Mouse (Mus musculus): ENCODE results near the gene Fam173b.

DNA sequence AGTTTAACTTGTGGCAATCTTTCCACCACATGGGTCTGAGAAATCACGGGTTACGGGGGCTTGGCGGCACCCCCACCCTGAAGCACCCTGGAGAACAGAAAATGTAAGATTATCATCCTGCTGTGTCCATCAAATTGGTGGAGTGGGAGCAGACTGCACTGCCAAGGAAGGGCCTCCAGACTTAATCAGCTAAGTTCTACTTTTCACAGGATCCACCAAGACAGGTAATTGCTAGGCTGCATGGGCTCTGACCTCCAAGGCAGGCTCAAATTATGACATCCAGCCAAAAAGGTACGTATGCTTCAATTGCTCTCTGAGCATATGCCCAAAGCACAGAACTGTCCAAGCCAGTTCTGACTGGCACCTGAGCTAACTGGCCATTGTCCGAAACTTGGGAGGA lies 11.5 kb upstream of the Fam173b start:
- no peak for TF ChIP-seq TAL1 (IDR thresholded peaks at IDR 0.05; ENCODE audit: low read length)
- TF ChIP-seq GATA1 (IDR thresholded peaks at IDR 0.05; ENCODE audit: low read length), result no peak

Measured in erythroblast, embryonic 14.5 days (primary cell).